Mouse (Mus musculus) forebrain, embryonic 14.5 days (tissue): ENCODE measurements at regions not wholly inside any gene's neighbourhood (a gene's known extent, or its start where the extent isn't known, plus 50 kb on each side); places are given as distances from the start of the nearest gene placed in this dataset.

ENCODE experiments used
- ATAC-seq: fragments of 200-750 bp; cut with Nextera tagmentation; 2 replicates; pipeline ENCODE4 v1.8.0; 2017; ENCODE audit warnings: mild to moderate bottlenecking, moderate library complexity
- DNase-seq: peaks from one replicate; pipeline ENCODE4 v3.0.0-alpha.2; 2015; ENCODE audit warnings: low spot score
- H3K27ac ChIP-seq: fragments of 300-500 bp; sonication (generic); 2 replicates; pipeline ENCODE4 v1.5.1; 2014; ENCODE audit warnings: low read depth, mild to moderate bottlenecking, control low read depth, low read length, moderate library complexity
- H3K27me3 ChIP-seq: fragments of 300-500 bp; sonication (generic); replicated peaks from 2 replicates; pipeline ENCODE4 v1.6.1; 2014; ENCODE audit warnings: low read length, control low read depth, mixed read lengths; ENCODE audit not compliant: control insufficient read depth, insufficient read depth
- H3K36me3 ChIP-seq: fragments of 300-500 bp; sonication (generic); 2 replicates; pipeline ENCODE4 v1.6.1; 2014; ENCODE audit warnings: low read length, control low read depth; ENCODE audit not compliant: control insufficient read depth, insufficient read depth
- H3K4me1 ChIP-seq: fragments of 300-500 bp; sonication (generic); 2 replicates; pipeline ENCODE4 v1.6.1; 2014; ENCODE audit warnings: antibody characterized with exemption, low read length, control low read depth; ENCODE audit not compliant: control insufficient read depth, insufficient read depth
- H3K4me2 ChIP-seq: fragments of 300-500 bp; sonication (generic); 2 replicates; pipeline ENCODE4 v1.6.1; 2014; ENCODE audit warnings: mild to moderate bottlenecking, control low read depth, low read length
- H3K4me3 ChIP-seq: fragments of 300-500 bp; sonication (generic); 2 replicates; pipeline ENCODE4 v1.5.1; 2014; ENCODE audit warnings: low read depth, low read length, control low read depth
- H3K9ac ChIP-seq: fragments of 300-500 bp; sonication (generic); 2 replicates; pipeline ENCODE4 v1.6.1; 2014; ENCODE audit warnings: mild to moderate bottlenecking, low read length, control low read depth, moderate library complexity
- H3K9me3 ChIP-seq: fragments of 300-500 bp; sonication (generic); replicated peaks from 2 replicates; pipeline ENCODE4 v1.6.1; 2016; ENCODE audit warnings: low read length, control low read depth, mixed read lengths; ENCODE audit not compliant: control insufficient read depth
- whole genome bisulfite sequencing: fragments of 180-500 bp; shearing (Covaris S2); extraction: QIAGEN DNeasy Blood & Tissue Kit; methylation state at CpG from one replicate; pipeline ENCODE4 v1.1.7; 2014; 5-methylcytosine and 5-hydroxymethylcytosine counted together

- H3K4me2 ChIP-seq, result no peak overlapping the region
- no peaks in the 10 kb centered on the region for H3K36me3 ChIP-seq
- H3K4me1 ChIP-seq, result no peaks in the 10 kb centered on the region
- ATAC-seq (no peak), DNase-seq (no peak)
- H3K9ac ChIP-seq, result no peak overlapping the region
- no peaks in the 10 kb centered on the region for H3K9me3 ChIP-seq
- 94% methylated on average over 4 of the region's 4 CpGs for WGBS
- H3K27me3 ChIP-seq, result no peaks in the 10 kb centered on the region
- no peak overlapping the region for H3K4me3 ChIP-seq
- no peak overlapping the region for H3K27ac ChIP-seq
These were observed 133.9 kb downstream of the Nuf2 start for GRCm38 (mm10) chr1:169397371-169397770.

DNA sequence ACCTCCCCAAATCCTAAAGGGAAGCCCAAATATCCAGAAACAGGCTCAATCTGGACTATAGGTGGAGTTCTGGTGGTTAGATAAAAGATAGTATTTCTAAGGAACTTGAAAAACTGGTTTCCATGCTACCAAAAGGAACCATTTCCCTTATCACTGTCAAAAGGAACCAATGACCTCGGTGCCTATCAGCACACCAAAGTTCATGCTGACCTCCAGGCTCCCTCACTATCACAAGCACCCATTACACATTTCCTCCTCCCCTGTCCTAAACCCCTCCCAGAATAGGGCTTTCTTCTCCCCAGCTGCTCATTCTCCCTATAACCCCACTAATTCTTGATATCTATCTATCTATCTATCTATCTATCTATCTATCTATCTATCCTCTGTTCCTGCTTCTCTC is 144.2 kb downstream of the Nuf2 start:
- no peak overlapping the region for H3K27ac ChIP-seq

DNA sequence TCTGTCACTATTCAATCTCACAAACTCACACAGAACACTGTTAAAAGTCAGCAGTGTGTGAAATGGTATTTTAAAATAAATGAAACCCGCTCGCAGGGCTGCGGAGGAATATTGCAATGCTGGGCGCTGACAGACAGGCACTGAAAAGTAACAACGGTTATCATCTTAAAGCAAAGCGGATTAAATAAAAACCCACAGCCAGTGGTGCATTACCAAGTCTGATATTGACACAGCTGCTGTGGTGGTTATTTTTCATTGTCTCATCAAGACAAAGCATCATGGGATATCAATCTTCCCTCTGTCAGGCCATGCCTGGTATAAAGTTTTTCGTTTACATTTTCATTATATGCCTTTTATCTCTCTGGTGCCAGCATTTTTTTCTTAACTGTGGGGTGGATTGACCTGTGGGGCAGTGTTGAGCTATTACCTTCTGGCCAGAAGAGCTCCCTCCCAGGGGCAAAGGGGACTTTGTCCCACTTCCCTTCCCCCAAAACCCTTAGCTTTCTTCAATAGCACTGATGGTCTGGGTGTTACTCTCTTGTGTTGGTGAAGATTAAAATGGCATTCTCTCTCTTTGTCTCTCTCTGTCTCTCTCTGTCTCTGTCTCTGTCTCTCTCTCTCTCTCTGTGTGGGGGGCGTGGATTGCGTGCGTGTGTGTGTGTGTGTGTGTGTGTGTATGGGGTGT is 145.4 kb downstream of the Nuf2 start:
- Histone ChIP-seq H3K4me2 (no peak overlapping the region), H3K36me3 (no peaks in the 10 kb centered on the region), H3K4me1 (no peaks in the 10 kb centered on the region), H3K27ac (no peak overlapping the region), H3K9ac (no peak overlapping the region), H3K27me3 (no peaks in the 10 kb centered on the region), H3K4me3 (no peak overlapping the region), H3K9me3 (no peaks in the 10 kb centered on the region)
- DNase-seq (peak; percentile 17), ATAC-seq (no peak)
- WGBS, result 85% methylated on average over 10 of the region's 10 CpGs

More for the DNA sequence above, 144.2 kb downstream of the Nuf2 start:
- Histone ChIP-seq H3K9me3 (no peaks in the 10 kb centered on the region), H3K27me3 (no peaks in the 10 kb centered on the region), H3K36me3 (no peaks in the 10 kb centered on the region), H3K4me3 (no peak overlapping the region), H3K9ac (no peak overlapping the region), H3K4me2 (no peak overlapping the region), H3K4me1 (no peaks in the 10 kb centered on the region)
- DNase-seq, result no peak
- ATAC-seq, result no peak
- 100% methylated on average over 1 of the region's 1 CpGs for WGBS

DNA sequence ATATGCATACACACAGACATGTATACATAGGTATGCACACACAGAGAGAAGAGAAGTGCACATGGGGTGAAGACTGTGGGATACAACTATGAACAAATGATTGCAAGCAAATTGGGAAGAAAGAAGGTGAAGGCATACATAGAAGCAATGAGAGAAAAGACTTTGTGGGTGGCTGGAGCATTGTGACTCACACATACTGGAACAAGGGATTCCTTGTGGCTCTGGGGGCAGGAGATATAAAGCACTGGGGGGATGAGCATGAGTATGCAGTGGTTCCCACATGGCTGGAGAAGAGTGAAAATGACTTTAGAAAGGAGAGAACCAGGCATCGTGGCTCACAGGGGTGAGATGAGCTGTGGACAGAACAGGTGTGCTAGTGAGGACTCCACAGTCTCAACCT is 156.6 kb downstream of the Nuf2 start:
- 81% methylated on average over 1 of the region's 1 CpGs for WGBS
- no peaks in the 10 kb centered on the region for H3K4me1 ChIP-seq
- H3K27ac ChIP-seq, result no peak overlapping the region
- DNase-seq (no peak), ATAC-seq (no peak)
- H3K9me3 ChIP-seq, result no peaks in the 10 kb centered on the region
- no peak overlapping the region for H3K4me3 ChIP-seq
- no peak overlapping the region for H3K9ac ChIP-seq
- H3K4me2 ChIP-seq, result no peak overlapping the region
- H3K36me3 ChIP-seq, result no peaks in the 10 kb centered on the region
- H3K27me3 ChIP-seq, result no peaks in the 10 kb centered on the region

- ATAC-seq (no peak), DNase-seq (no peak)
- peaks cover 5% of the 10 kb centered on the region for H3K4me1 ChIP-seq
- no peaks in the 10 kb centered on the region for H3K36me3 ChIP-seq
- H3K27ac ChIP-seq, result no peak overlapping the region
- no peaks in the 10 kb centered on the region for H3K9me3 ChIP-seq
- no peak overlapping the region for H3K4me2 ChIP-seq
- H3K27me3 ChIP-seq, result no peaks in the 10 kb centered on the region
- no peak overlapping the region for H3K4me3 ChIP-seq
- WGBS, result 56% methylated on average over 3 of the region's 3 CpGs
- no peak overlapping the region for H3K9ac ChIP-seq
These were observed 162.5 kb downstream of the Nuf2 start for GRCm38 (mm10) chr1:169368758-169369157.

- ATAC-seq (peak; percentile 91), DNase-seq (peak; percentile 73)
- Histone ChIP-seq H3K9ac (peak overlapping the region; percentile 26; the same call in 1 of the 2 replicates), H3K4me3 (no peak overlapping the region), H3K4me2 (no peak overlapping the region), H3K27ac (no peak overlapping the region), H3K4me1 (peaks cover 5% of the 10 kb centered on the region), H3K9me3 (no peaks in the 10 kb centered on the region), H3K36me3 (no peaks in the 10 kb centered on the region), H3K27me3 (no peaks in the 10 kb centered on the region)
- 66% methylated on average over 10 of the region's 10 CpGs for WGBS
These were observed 163.3 kb downstream of the Nuf2 start for GRCm38 (mm10) chr1:169367772-169368501.

DNA sequence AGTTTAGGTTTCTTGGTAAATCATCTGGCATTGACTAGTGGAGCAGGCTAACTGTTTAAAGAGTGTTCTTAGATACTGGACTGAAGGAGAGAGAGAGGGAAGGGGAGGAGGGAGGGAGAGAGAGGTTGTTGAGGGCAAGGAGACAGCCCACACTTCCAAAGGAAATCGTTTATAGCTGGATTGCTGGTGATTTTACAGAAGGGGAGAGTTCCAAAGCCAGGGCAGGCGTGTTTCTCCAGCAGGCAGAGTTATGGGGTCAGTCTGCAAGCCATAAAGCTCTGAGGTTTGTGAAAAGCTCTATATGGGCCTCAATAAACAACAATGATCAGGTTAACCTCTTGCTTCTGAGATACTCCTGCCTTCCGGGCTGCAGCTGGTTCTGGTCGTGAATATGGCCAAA is 163.9 kb downstream of the Nuf2 start:
- H3K9ac ChIP-seq, result no peak overlapping the region
- H3K4me3 ChIP-seq, result no peak overlapping the region
- no peaks in the 10 kb centered on the region for H3K9me3 ChIP-seq
- 75% methylated on average over 4 of the region's 4 CpGs for WGBS
- H3K36me3 ChIP-seq, result no peaks in the 10 kb centered on the region
- ATAC-seq (no peak), DNase-seq (no peak)
- H3K4me1 ChIP-seq, result peaks cover 5% of the 10 kb centered on the region
- no peaks in the 10 kb centered on the region for H3K27me3 ChIP-seq
- no peak overlapping the region for H3K4me2 ChIP-seq
- H3K27ac ChIP-seq, result no peak overlapping the region

- 51% methylated on average over 4 of the region's 4 CpGs for WGBS
- ATAC-seq (no peak), DNase-seq (no peak)
- Histone ChIP-seq H3K27ac (no peak overlapping the region), H3K27me3 (no peaks in the 10 kb centered on the region), H3K9me3 (no peaks in the 10 kb centered on the region), H3K9ac (no peak overlapping the region), H3K4me1 (no peaks in the 10 kb centered on the region), H3K4me3 (no peak overlapping the region), H3K36me3 (no peaks in the 10 kb centered on the region), H3K4me2 (no peak overlapping the region)
These were observed 168.7 kb downstream of the Nuf2 start for GRCm38 (mm10) chr1:169362564-169362963.

DNA sequence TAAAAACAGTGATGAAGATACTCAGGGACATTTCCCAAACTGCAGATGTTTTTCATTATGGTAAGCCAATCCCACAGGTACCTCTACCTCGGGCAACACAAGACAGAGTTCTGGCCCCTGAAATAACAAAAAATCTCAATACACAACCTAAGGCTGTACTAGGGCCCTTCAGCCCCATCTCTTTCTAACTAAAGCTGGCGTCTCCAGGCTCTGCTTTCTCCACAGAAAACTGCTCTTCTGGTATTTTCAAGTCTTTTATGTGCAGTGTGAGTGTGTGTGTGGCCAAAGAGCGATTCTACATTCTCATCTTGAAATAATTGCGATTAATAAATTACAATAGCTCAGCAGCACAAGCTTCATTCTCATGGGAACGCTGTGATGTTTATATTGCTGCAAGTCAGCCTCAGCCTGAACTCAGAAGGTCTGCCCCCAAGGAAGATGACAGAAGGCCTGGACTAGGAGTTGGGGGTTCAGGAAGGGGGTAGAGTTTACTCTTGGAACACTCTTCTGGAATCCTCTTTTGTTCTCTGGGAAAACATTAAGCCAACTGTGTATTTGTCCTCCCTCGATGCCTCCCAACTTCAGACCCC is 173.5 kb downstream of the Nuf2 start:
- H3K9me3 ChIP-seq, result no peaks in the 10 kb centered on the region
- no peak overlapping the region for H3K4me3 ChIP-seq
- no peaks in the 10 kb centered on the region for H3K36me3 ChIP-seq
- no peaks in the 10 kb centered on the region for H3K27me3 ChIP-seq
- DNase-seq, result no peak
- H3K9ac ChIP-seq, result no peak overlapping the region
- H3K4me1 ChIP-seq, result no peaks in the 10 kb centered on the region
- no peak for ATAC-seq
- H3K4me2 ChIP-seq, result no peak overlapping the region
- WGBS, result 89% methylated on average over 6 of the region's 6 CpGs
- no peak overlapping the region for H3K27ac ChIP-seq
